Mouse (Mus musculus) left cerebral cortex, postnatal 10 days (tissue): ENCODE measurements around the gene Gadd45gip1. TPM values are rescaled to one million over a fixed set of nuclear protein-coding genes. Genes with fewer than 3 reads are reported as not detected.

Experiments used
- microRNA-seq: library from miRNA; unstranded; fragments of <30 nt; microRNA quantifications from one replicate; pipeline ENCODE4 v1.2.0, GENCODE M21; 2022
- total RNA-seq, 2 experiments: library from RNA; stranded (reverse); gene quantifications; 2 replicates each; pipeline ENCODE4 v1.2.3; 2021

Gene Gadd45gip1
- total RNA-seq, 2 experiments from 2014 or later, result 20.6 to 21.3 TPM

Small RNA genes lying within 50 kb of the gene (microRNA-seq; reads per million reads assigned to microRNA genes)
- gene Mir7069, result 17.0 reads per million, percentile 37 among the genes with 10 or more reads in this experiment

Other genes starting within 250 kb of the Gadd45gip1 start
- gene Ier2, start 168.7 kb upstream of the Gadd45gip1 start, total RNA-seq, result 10 to 100 TPM; 10.9 to 12.3 TPM
- 100 to 1,000 TPM; 103 to 106 TPM for gene Trmt1, start 145.2 kb upstream of the Gadd45gip1 start, total RNA-seq
- gene Nacc1, start 143.7 kb upstream of the Gadd45gip1 start, total RNA-seq, result 10 to 100 TPM; 77.0 to 77.9 TPM
- 1 to 10 TPM; 4.3 to 4.5 TPM for gene Lyl1, start 130.1 kb upstream of the Gadd45gip1 start, total RNA-seq
- under 1 TPM in 1 of 2 experiments, not detected in 1; 0.51 TPM for gene G430095P16Rik, start 108.5 kb upstream of the Gadd45gip1 start, total RNA-seq
- 100 to 1,000 TPM; 397 to 441 TPM for gene Nfix, start 31.2 kb upstream of the Gadd45gip1 start, total RNA-seq
- 1 to 10 TPM; 7.4 to 8.3 TPM for gene Dand5, start 8.7 kb upstream of the Gadd45gip1 start, total RNA-seq
- gene Rad23a, start 9.1 kb downstream of the Gadd45gip1 start, total RNA-seq, result 10 to 100 TPM; 57.0 to 60.1 TPM
- 100 to 1,000 TPM; 455 to 481 TPM for gene Calr, start 15.4 kb downstream of the Gadd45gip1 start, total RNA-seq
- gene Farsa, start 25.5 kb downstream of the Gadd45gip1 start, total RNA-seq, result 10 to 100 TPM; 59.5 to 65.8 TPM
- gene Syce2, start 40.6 kb downstream of the Gadd45gip1 start, total RNA-seq, result 10 to 100 TPM; 19.3 to 22.8 TPM
- gene Gcdh, start 62.4 kb downstream of the Gadd45gip1 start, total RNA-seq, result 10 to 100 TPM; 29.4 to 36.6 TPM
- not detected for gene Klf1, start 70.4 kb downstream of the Gadd45gip1 start, total RNA-seq
- gene Dnase2a, start 77.0 kb downstream of the Gadd45gip1 start, total RNA-seq, result 1 to 10 TPM; 2.5 to 2.9 TPM
- gene Mast1, start 105.8 kb downstream of the Gadd45gip1 start, total RNA-seq, result 100 to 1,000 TPM; 183 to 187 TPM
- gene Rtbdn, start 115.5 kb downstream of the Gadd45gip1 start, total RNA-seq, result 1 to 10 TPM; 4.2 to 4.6 TPM
- not detected for gene Gm49661, start 137.9 kb downstream of the Gadd45gip1 start, total RNA-seq
- gene Prdx2, start 138.1 kb downstream of the Gadd45gip1 start, total RNA-seq, result 100 to 1,000 TPM; 507 to 518 TPM
- gene Rnaseh2a, start 138.2 kb downstream of the Gadd45gip1 start, total RNA-seq, result 10 to 100 TPM; 41.0 to 44.2 TPM
- gene Junb, start 147.2 kb downstream of the Gadd45gip1 start, total RNA-seq, result 10 to 100 TPM; 29.9 to 33.0 TPM
- 10 to 100 TPM; 13.4 to 13.9 TPM for gene Hook2, start 159.1 kb downstream of the Gadd45gip1 start, total RNA-seq
- gene Best2, start 183.0 kb downstream of the Gadd45gip1 start, total RNA-seq, result not detected
- gene Asna1, start 193.8 kb downstream of the Gadd45gip1 start, total RNA-seq, result 100 to 1,000 TPM; 111 to 113 TPM
- 100 to 1,000 TPM; 139 to 145 TPM for gene Trir, start 195.3 kb downstream of the Gadd45gip1 start, total RNA-seq
- 100 to 1,000 TPM; 168 to 193 TPM for gene Tnpo2, start 205.4 kb downstream of the Gadd45gip1 start, total RNA-seq
- 10 to 100 TPM; 60.1 to 63.5 TPM for gene Fbxw9, start 228.5 kb downstream of the Gadd45gip1 start, total RNA-seq
- not detected for gene Gm5741, start 236.5 kb downstream of the Gadd45gip1 start, total RNA-seq
- gene Dhps, start 240.2 kb downstream of the Gadd45gip1 start, total RNA-seq, result 10 to 100 TPM; 72.3 to 78.4 TPM
- 10 to 100 TPM; 54.3 to 60.4 TPM for gene Wdr83os, start 249.2 kb downstream of the Gadd45gip1 start, total RNA-seq
- gene Wdr83, start 249.8 kb downstream of the Gadd45gip1 start, total RNA-seq, result 10 to 100 TPM; 24.8 to 28.9 TPM